Mouse (Mus musculus) limb, embryonic 14.5 days (tissue): ENCODE measurements around the gene Tnfrsf4. TPM values are rescaled to one million over a fixed set of nuclear protein-coding genes. Genes with fewer than 3 reads are reported as not detected.

Source experiments
- ATAC-seq: fragments of 200-750 bp; cut with Nextera tagmentation; 2 replicates; pipeline ENCODE4 v1.8.0; 2017; ENCODE audit warnings: low read depth, moderate number of reproducible peaks, moderate TSS enrichment; ENCODE audit not compliant: low FRiP score
- DNase-seq: peaks from one replicate; pipeline ENCODE4 v3.0.0-alpha.2; 2015; ENCODE audit warnings: low spot score
- H3K27ac ChIP-seq: fragments of 300-500 bp; sonication (generic); replicated peaks from 2 replicates; pipeline ENCODE4 v1.5.1; 2014; ENCODE audit warnings: low read depth, mild to moderate bottlenecking, low read length, moderate library complexity, mixed read lengths
- H3K27me3 ChIP-seq: fragments of 300-500 bp; sonication (generic); 2 replicates; pipeline ENCODE4 v1.6.1; 2014; ENCODE audit warnings: low read length, mixed read lengths; ENCODE audit not compliant: control insufficient read depth, insufficient read depth
- H3K36me3 ChIP-seq: fragments of 300-500 bp; sonication (generic); 2 replicates; pipeline ENCODE4 v1.6.1; 2014; ENCODE audit warnings: mild to moderate bottlenecking, low read length, moderate library complexity, mixed read lengths; ENCODE audit not compliant: control insufficient read depth, insufficient read depth
- H3K4me1 ChIP-seq: fragments of 300-500 bp; sonication (generic); 2 replicates; pipeline ENCODE4 v1.6.1; 2014; ENCODE audit warnings: antibody characterized with exemption, low read length, mixed read lengths; ENCODE audit not compliant: control insufficient read depth, insufficient read depth
- H3K4me2 ChIP-seq: fragments of 300-500 bp; sonication (generic); replicated peaks from 2 replicates; pipeline ENCODE4 v1.6.1; 2014; ENCODE audit warnings: low read depth, mild to moderate bottlenecking, low read length, moderate library complexity; ENCODE audit not compliant: severe bottlenecking
- H3K4me3 ChIP-seq: fragments of 300-500 bp; sonication (generic); replicated peaks from 2 replicates; pipeline ENCODE4 v1.5.1; 2014; ENCODE audit warnings: low read length
- H3K9ac ChIP-seq: fragments of 300-500 bp; sonication (generic); 2 replicates; pipeline ENCODE4 v1.6.1; 2014; ENCODE audit warnings: mild to moderate bottlenecking, low read depth, low read length, moderate library complexity; ENCODE audit not compliant: severe bottlenecking
- H3K9me3 ChIP-seq: fragments of 300-500 bp; sonication (generic); 2 replicates; pipeline ENCODE4 v1.6.1; 2016; ENCODE audit warnings: low read length; ENCODE audit not compliant: control insufficient read depth
- POLR2A ChIP-seq: fragments of 200-500 bp; IDR thresholded peaks from 2 replicates; pipeline ENCODE4 v1.8.0; 2012; ENCODE audit warnings: inconsistent platforms, mild to moderate bottlenecking, moderate library complexity, borderline replicate concordance; ENCODE audit not compliant: insufficient read depth, insufficient read length; ENCODE audit errors: extremely low read depth
- WGBS: fragments of 180-500 bp; shearing (Covaris S2); extraction: QIAGEN DNeasy Blood & Tissue Kit; methylation state at CpG from one replicate; pipeline ENCODE4 v1.1.7; 2014; 5-methylcytosine and 5-hydroxymethylcytosine counted together
- microRNA counts: library from miRNA; unstranded; fragments of <30 nt; microRNA quantifications from one replicate; lab custom pipeline; 2016
- microRNA-seq: library from miRNA; unstranded; fragments of <30 nt; microRNA quantifications from one replicate; pipeline ENCODE4, GENCODE M21; 2016
- polyA plus RNA-seq, 2 experiments: library from polyadenylated mRNA; depleted of rRNA in 1 of 2; stranded (reverse) in 1 of 2; unstranded in 1 of 2; fragments of >200 nt; fragmentation: Nextera tagmentation in 1 of 2; extraction: Ambion mirVana in 1 of 2; gene quantifications; 2 replicates each; pipeline versions ENCODE4 v1.2.1 to v1.2.3; 2012 to 2014

Tnfrsf4 gene
- polyA plus RNA-seq, 2 experiments: 0.58 to 4.8 TPM

DNA sequence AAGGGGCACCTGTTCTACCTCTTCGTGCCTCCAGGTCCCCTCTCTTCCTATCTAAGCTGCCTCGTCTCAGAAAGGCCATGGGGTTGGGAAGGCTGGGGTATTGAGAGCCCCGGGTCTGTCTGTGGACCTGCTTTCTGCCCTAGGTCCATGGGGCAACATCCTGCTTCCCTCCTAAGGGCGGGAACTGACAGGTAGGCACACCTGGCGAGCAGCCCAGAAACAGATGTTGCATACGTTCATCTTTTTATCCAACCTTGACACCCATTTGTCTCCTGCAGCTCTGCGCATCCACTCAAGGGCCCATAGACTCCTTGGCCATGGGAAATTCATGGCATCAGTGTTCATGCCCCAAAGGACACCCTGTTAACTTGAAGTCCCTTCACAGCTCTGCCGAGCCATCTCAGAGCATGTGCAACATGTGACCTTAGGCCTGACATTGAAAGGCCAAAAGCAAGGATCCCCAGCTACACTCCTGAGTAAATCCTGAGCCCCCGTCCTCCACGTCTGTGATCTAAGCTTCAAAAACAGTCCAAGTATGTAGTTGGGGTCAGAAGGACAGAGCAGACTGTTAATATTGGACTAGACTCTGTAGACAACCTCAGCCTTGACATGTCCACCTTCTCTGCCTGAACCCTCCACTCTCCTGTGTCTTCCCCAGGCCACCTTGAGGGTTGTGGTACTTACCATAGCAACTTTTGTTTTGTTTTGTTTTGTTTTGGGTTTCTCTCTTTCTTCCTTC lies 51.7 kb downstream of the Tnfrsf4 start:
- ATAC-seq (no peak), DNase-seq (no peak)
- Histone ChIP-seq H3K36me3 (no peaks in the 10 kb centered on the region), H3K27me3 (no peaks in the 10 kb centered on the region), H3K9me3 (no peaks in the 10 kb centered on the region), H3K4me1 (peaks cover under 1% of the 10 kb centered on the region; the same call in 1 of the 2 replicates), H3K27ac (no peak overlapping the region), H3K9ac (no peak overlapping the region), H3K4me3 (no peak overlapping the region), H3K4me2 (no peak overlapping the region)
- 86% methylated on average over 10 of the region's 10 CpGs for WGBS
- no peak for TF ChIP-seq POLR2A

MicroRNAs encoded within 50 kb of the gene (microRNA counts, 519-probe panel; counts per million panel counts)
- microRNA mmu-miR-200a (lab: Ali Mortazavi, UCI): 3,304 counts per million, percentile 63 among the panel's probes with 10 or more counts
- microRNA mmu-miR-200b (lab: Ali Mortazavi, UCI): 3,851 counts per million, percentile 79 among the panel's probes with 10 or more counts
- 4,194 counts per million, percentile 83 among the panel's probes with 10 or more counts for microRNA mmu-miR-429 (lab: Ali Mortazavi, UCI)

Small RNAs within 50 kb of the gene (microRNA-seq; reads per million reads assigned to microRNA genes)
- gene Mir200a (375 reads per million, percentile 61 among the genes with 10 or more reads in this experiment), gene Mir200b (2,112 reads per million, percentile 79 among the genes with 10 or more reads in this experiment), gene Mir429 (5,367 reads per million, percentile 90 among the genes with 10 or more reads in this experiment)

Other genes with a start within 250 kb of the Tnfrsf4 start
- gene Vwa1, start 239.1 kb upstream of the Tnfrsf4 start, polyA plus RNA-seq (2012; rRNA removed): 12.4 and 14.9 TPM in 2 replicates
- 11.9 and 13.9 TPM in 2 replicates for gene Vwa1, start 239.1 kb upstream of the Tnfrsf4 start, polyA plus RNA-seq (2014; fragmentation: Nextera tagmentation; extraction: Ambion mirVana)
- gene Tmem88b, start 228.0 kb upstream of the Tnfrsf4 start, polyA plus RNA-seq (2012; rRNA removed): 2.0 and 2.6 TPM in 2 replicates
- 0.48 and 0.67 TPM in 2 replicates for gene Tmem88b, start 228.0 kb upstream of the Tnfrsf4 start, polyA plus RNA-seq (2014; fragmentation: Nextera tagmentation; extraction: Ambion mirVana)
- 0.23 TPM in 1 of 2 replicates, not detected in the other for gene Ankrd65, start 223.4 kb upstream of the Tnfrsf4 start, polyA plus RNA-seq (2012; rRNA removed)
- not detected in 2 replicates for gene Ankrd65, start 223.4 kb upstream of the Tnfrsf4 start, polyA plus RNA-seq (2014; fragmentation: Nextera tagmentation; extraction: Ambion mirVana)
- gene Mrpl20, start 211.0 kb upstream of the Tnfrsf4 start, polyA plus RNA-seq (2012; rRNA removed): 72.2 and 97.5 TPM in 2 replicates
- gene Mrpl20, start 211.0 kb upstream of the Tnfrsf4 start, polyA plus RNA-seq (2014; fragmentation: Nextera tagmentation; extraction: Ambion mirVana): 199 and 215 TPM in 2 replicates
- gene Ccnl2, start 201.4 kb upstream of the Tnfrsf4 start, polyA plus RNA-seq (2012; rRNA removed): 273 and 304 TPM in 2 replicates
- gene Ccnl2, start 201.4 kb upstream of the Tnfrsf4 start, polyA plus RNA-seq (2014; fragmentation: Nextera tagmentation; extraction: Ambion mirVana): 190 and 199 TPM in 2 replicates
- 112 and 114 TPM in 2 replicates for gene Aurkaip1, start 182.6 kb upstream of the Tnfrsf4 start, polyA plus RNA-seq (2012; rRNA removed)
- gene Aurkaip1, start 182.6 kb upstream of the Tnfrsf4 start, polyA plus RNA-seq (2014; fragmentation: Nextera tagmentation; extraction: Ambion mirVana): 126 and 129 TPM in 2 replicates
- 218 and 302 TPM in 2 replicates for gene Mxra8, start 174.2 kb upstream of the Tnfrsf4 start, polyA plus RNA-seq (2012; rRNA removed)
- 109 and 120 TPM in 2 replicates for gene Mxra8, start 174.2 kb upstream of the Tnfrsf4 start, polyA plus RNA-seq (2014; fragmentation: Nextera tagmentation; extraction: Ambion mirVana)
- gene Dvl1, start 166.4 kb upstream of the Tnfrsf4 start, polyA plus RNA-seq (2012; rRNA removed): 92.9 and 131 TPM in 2 replicates
- gene Dvl1, start 166.4 kb upstream of the Tnfrsf4 start, polyA plus RNA-seq (2014; fragmentation: Nextera tagmentation; extraction: Ambion mirVana): 17.4 and 18.8 TPM in 2 replicates
- gene Tas1r3, start 150.5 kb upstream of the Tnfrsf4 start, polyA plus RNA-seq (2012; rRNA removed): 0.31 and 0.51 TPM in 2 replicates
- 0.32 and 0.37 TPM in 2 replicates for gene Tas1r3, start 150.5 kb upstream of the Tnfrsf4 start, polyA plus RNA-seq (2014; fragmentation: Nextera tagmentation; extraction: Ambion mirVana)
- gene Cptp, start 144.4 kb upstream of the Tnfrsf4 start, polyA plus RNA-seq (2012; rRNA removed): 15.0 and 20.5 TPM in 2 replicates
- gene Cptp, start 144.4 kb upstream of the Tnfrsf4 start, polyA plus RNA-seq (2014; fragmentation: Nextera tagmentation; extraction: Ambion mirVana): 16.3 and 19.2 TPM in 2 replicates
- 57.4 and 60.7 TPM in 2 replicates for gene Ints11, start 144.3 kb upstream of the Tnfrsf4 start, polyA plus RNA-seq (2012; rRNA removed)
- 63.7 and 75.4 TPM in 2 replicates for gene Ints11, start 144.3 kb upstream of the Tnfrsf4 start, polyA plus RNA-seq (2014; fragmentation: Nextera tagmentation; extraction: Ambion mirVana)
- 95.7 and 125 TPM in 2 replicates for gene Pusl1, start 122.1 kb upstream of the Tnfrsf4 start, polyA plus RNA-seq (2012; rRNA removed)
- 54.9 and 57.2 TPM in 2 replicates for gene Pusl1, start 122.1 kb upstream of the Tnfrsf4 start, polyA plus RNA-seq (2014; fragmentation: Nextera tagmentation; extraction: Ambion mirVana)
- 33.8 and 41.6 TPM in 2 replicates for gene Acap3, start 122.0 kb upstream of the Tnfrsf4 start, polyA plus RNA-seq (2012; rRNA removed)
- 19.8 and 22.6 TPM in 2 replicates for gene Acap3, start 122.0 kb upstream of the Tnfrsf4 start, polyA plus RNA-seq (2014; fragmentation: Nextera tagmentation; extraction: Ambion mirVana)
- gene Ube2j2, start 70.0 kb upstream of the Tnfrsf4 start, polyA plus RNA-seq (2012; rRNA removed): 106 and 117 TPM in 2 replicates
- 122 and 126 TPM in 2 replicates for gene Ube2j2, start 70.0 kb upstream of the Tnfrsf4 start, polyA plus RNA-seq (2014; fragmentation: Nextera tagmentation; extraction: Ambion mirVana)
- 37.0 and 44.3 TPM in 2 replicates for gene C1qtnf12, start 51.5 kb upstream of the Tnfrsf4 start, polyA plus RNA-seq (2012; rRNA removed)
- 52.3 and 56.6 TPM in 2 replicates for gene C1qtnf12, start 51.5 kb upstream of the Tnfrsf4 start, polyA plus RNA-seq (2014; fragmentation: Nextera tagmentation; extraction: Ambion mirVana)
- gene B3galt6, start 21.2 kb upstream of the Tnfrsf4 start, polyA plus RNA-seq (2012; rRNA removed): 11.3 and 15.2 TPM in 2 replicates
- 17.0 and 18.8 TPM in 2 replicates for gene B3galt6, start 21.2 kb upstream of the Tnfrsf4 start, polyA plus RNA-seq (2014; fragmentation: Nextera tagmentation; extraction: Ambion mirVana)
- 52.4 and 74.5 TPM in 2 replicates for gene Sdf4, start 21.0 kb upstream of the Tnfrsf4 start, polyA plus RNA-seq (2012; rRNA removed)
- 171 TPM in 2 replicates for gene Sdf4, start 21.0 kb upstream of the Tnfrsf4 start, polyA plus RNA-seq (2014; fragmentation: Nextera tagmentation; extraction: Ambion mirVana)
- 1.9 TPM in 2 replicates for gene Tnfrsf18, start 12.3 kb downstream of the Tnfrsf4 start, polyA plus RNA-seq (2012; rRNA removed)
- gene Tnfrsf18, start 12.3 kb downstream of the Tnfrsf4 start, polyA plus RNA-seq (2014; fragmentation: Nextera tagmentation; extraction: Ambion mirVana): 3.7 and 4.7 TPM in 2 replicates
- gene Ttll10, start 45.6 kb downstream of the Tnfrsf4 start, polyA plus RNA-seq (2012; rRNA removed): 4.0 and 4.2 TPM in 2 replicates
- gene Ttll10, start 45.6 kb downstream of the Tnfrsf4 start, polyA plus RNA-seq (2014; fragmentation: Nextera tagmentation; extraction: Ambion mirVana): 2.4 and 2.6 TPM in 2 replicates
- 74.5 and 92.4 TPM in 2 replicates for gene 9430015G10Rik, start 96.1 kb downstream of the Tnfrsf4 start, polyA plus RNA-seq (2012; rRNA removed)
- gene 9430015G10Rik, start 96.1 kb downstream of the Tnfrsf4 start, polyA plus RNA-seq (2014; fragmentation: Nextera tagmentation; extraction: Ambion mirVana): 34.4 and 38.3 TPM in 2 replicates
- 1.5 and 2.0 TPM in 2 replicates for gene Rnf223, start 116.7 kb downstream of the Tnfrsf4 start, polyA plus RNA-seq (2012; rRNA removed)
- 0.61 and 0.65 TPM in 2 replicates for gene Rnf223, start 116.7 kb downstream of the Tnfrsf4 start, polyA plus RNA-seq (2014; fragmentation: Nextera tagmentation; extraction: Ambion mirVana)
- 264 and 342 TPM in 2 replicates for gene Agrn, start 183.6 kb downstream of the Tnfrsf4 start, polyA plus RNA-seq (2012; rRNA removed)
- gene Agrn, start 183.6 kb downstream of the Tnfrsf4 start, polyA plus RNA-seq (2014; fragmentation: Nextera tagmentation; extraction: Ambion mirVana): 78.5 and 92.2 TPM in 2 replicates
- gene Isg15, start 187.0 kb downstream of the Tnfrsf4 start, polyA plus RNA-seq (2012; rRNA removed): 1.4 and 1.7 TPM in 2 replicates
- gene Isg15, start 187.0 kb downstream of the Tnfrsf4 start, polyA plus RNA-seq (2014; fragmentation: Nextera tagmentation; extraction: Ambion mirVana): 0.26 and 0.73 TPM in 2 replicates
- gene AW011738, start 189.5 kb downstream of the Tnfrsf4 start, polyA plus RNA-seq (2012; rRNA removed): 2.2 and 2.4 TPM in 2 replicates
- gene AW011738, start 189.5 kb downstream of the Tnfrsf4 start, polyA plus RNA-seq (2014; fragmentation: Nextera tagmentation; extraction: Ambion mirVana): 0.41 and 1.4 TPM in 2 replicates
- 0.25 and 0.54 TPM in 2 replicates for gene Perm1, start 202.0 kb downstream of the Tnfrsf4 start, polyA plus RNA-seq (2012; rRNA removed)
- 1.0 and 1.2 TPM in 2 replicates for gene Perm1, start 202.0 kb downstream of the Tnfrsf4 start, polyA plus RNA-seq (2014; fragmentation: Nextera tagmentation; extraction: Ambion mirVana)
- gene Plekhn1, start 221.0 kb downstream of the Tnfrsf4 start, polyA plus RNA-seq (2012; rRNA removed): 104 and 133 TPM in 2 replicates
- gene Plekhn1, start 221.0 kb downstream of the Tnfrsf4 start, polyA plus RNA-seq (2014; fragmentation: Nextera tagmentation; extraction: Ambion mirVana): 32.2 and 36.6 TPM in 2 replicates
- gene Noc2l, start 222.2 kb downstream of the Tnfrsf4 start, polyA plus RNA-seq (2012; rRNA removed): 130 and 147 TPM in 2 replicates
- 61.2 and 62.7 TPM in 2 replicates for gene Noc2l, start 222.2 kb downstream of the Tnfrsf4 start, polyA plus RNA-seq (2014; fragmentation: Nextera tagmentation; extraction: Ambion mirVana)
- gene Samd11, start 241.8 kb downstream of the Tnfrsf4 start, polyA plus RNA-seq (2012; rRNA removed): 0.58 and 0.78 TPM in 2 replicates
- 0.12 and 0.43 TPM in 2 replicates for gene Samd11, start 241.8 kb downstream of the Tnfrsf4 start, polyA plus RNA-seq (2014; fragmentation: Nextera tagmentation; extraction: Ambion mirVana)